ENCODE assay signal across 19 mouse cellular contexts in genomic region chr1:190871068-190871467, GRCm38 (mm10).
"Had no signal": no experiment of that assay in that cellular context is flagged by ENCODE, and none has a peak within 500 bp of the region (broad histone marks: within the 10 kb centered on the region; RNA-seq: fewer than 3 reads in every experiment).

No protein-coding gene starts in this region.

- H3K4me3 ChIP-seq: hindbrain, embryonic 15.5 days; limb, embryonic 13.5 days; liver, embryonic 12.5 days; megakaryocyte, embryonic 14.5 days; neural tube, embryonic 13.5 days; stomach, embryonic 15.5 days had no signal

- H3K27me3 ChIP-seq: hindbrain, embryonic 15.5 days; limb, embryonic 13.5 days; liver, embryonic 12.5 days; megakaryocyte, embryonic 14.5 days; neural tube, embryonic 13.5 days; stomach, embryonic 15.5 days had no signal

- H3K36me3 ChIP-seq: stomach, embryonic 15.5 days had no signal

- H3K4me1 ChIP-seq: hindbrain, embryonic 15.5 days; limb, embryonic 13.5 days; neural tube, embryonic 13.5 days; stomach, embryonic 15.5 days had no signal

- H3K9ac ChIP-seq: hindbrain, embryonic 15.5 days; limb, embryonic 13.5 days; liver, embryonic 12.5 days; lung, embryonic 14.5 days; neural tube, embryonic 13.5 days; stomach, embryonic 15.5 days had no signal

- H3K9me3 ChIP-seq: hindbrain, embryonic 15.5 days; limb, embryonic 13.5 days; liver, embryonic 12.5 days; megakaryocyte, embryonic 14.5 days; neural tube, embryonic 13.5 days; stomach, embryonic 15.5 days had no signal

- H3K27ac ChIP-seq: hindbrain, embryonic 15.5 days; limb, embryonic 13.5 days; liver, embryonic 12.5 days; macrophage; neural tube, embryonic 13.5 days; stomach, embryonic 15.5 days had no signal

- DNase-seq: layer of hippocampus, adult 9-11 months; layer of hippocampus, postnatal 36 days; left cerebral cortex, postnatal 4 days; lung, embryonic 14.5 days; lung, postnatal 10 days; retina, postnatal 1 day; right cerebral cortex, postnatal 4 days; thymus, adult 2 months; thymus, postnatal 25 days had no signal

- H3K4me2 ChIP-seq: hindbrain, embryonic 15.5 days; limb, embryonic 13.5 days; liver, embryonic 12.5 days; lung, embryonic 14.5 days; midbrain, embryonic 11.5 days; neural tube, embryonic 13.5 days; stomach, embryonic 15.5 days had no signal

- ATAC-seq: inflammation-experienced regulatory T-cells, adult 6 months; liver, embryonic 12.5 days; midbrain, embryonic 16.5 days had no signal
